Mouse (Mus musculus): ENCODE results near the gene Clrn3. TPM values are rescaled to one million over a fixed set of nuclear protein-coding genes. Genes with fewer than 3 reads are reported as not detected.

Clrn3 gene
- polyA plus RNA-seq, 1 experiment from 2014 or later: 18.9 TPM

DNA sequence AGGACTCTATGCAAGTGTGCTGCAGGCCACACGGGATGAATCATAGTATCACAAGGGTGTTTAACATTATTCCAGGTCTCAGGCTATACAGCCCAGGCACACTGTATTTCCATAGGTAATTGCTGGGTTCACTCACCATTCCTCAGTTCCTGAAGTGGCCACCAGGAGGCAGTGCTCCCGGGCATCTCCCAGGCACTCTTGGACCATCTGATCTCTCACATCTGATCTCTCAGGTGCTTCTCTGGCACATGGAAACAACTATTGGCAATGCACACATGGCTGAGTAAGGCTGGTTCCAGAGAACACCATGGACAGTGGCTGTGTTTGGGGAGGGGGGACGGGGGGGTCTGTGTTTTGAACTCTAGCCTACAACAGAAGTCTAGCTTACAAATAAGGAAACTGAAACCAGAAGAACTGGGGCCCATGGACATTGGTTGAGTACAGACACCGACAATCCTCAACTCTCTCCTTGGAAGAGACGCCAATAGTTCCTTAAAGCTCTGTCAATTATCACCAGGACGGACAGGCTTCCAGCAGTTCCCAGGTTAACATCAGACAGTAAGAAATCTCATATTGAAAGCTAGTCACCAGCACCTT is 40.1 kb downstream of the Clrn3 start:
- no peaks in the 10 kb centered on the region for H3K9me3 ChIP-seq (ENCODE audit: control insufficient read depth, low read length)
- no peaks in the 10 kb centered on the region for H3K27me3 ChIP-seq (replicated peaks; ENCODE audit: control insufficient read depth, insufficient read depth, low read length)
- H3K4me1 ChIP-seq (replicated peaks; ENCODE audit: control insufficient read depth, insufficient read depth, low read length): no peaks in the 10 kb centered on the region; the same call in 1 of the 2 replicates
- H3K27ac ChIP-seq (ENCODE audit: low read depth): no peak overlapping the region
- WGBS: 63% methylated on average over 6 of the region's 6 CpGs
- H3K4me2 ChIP-seq (ENCODE audit: low read length): no peak overlapping the region
- DNase-seq (ENCODE audit: low spot score) (no peak), ATAC-seq (replicated peaks; ENCODE audit: low FRiP score, low TSS enrichment, low read depth) (no peak)
- no peak overlapping the region for H3K4me3 ChIP-seq (ENCODE audit: low read depth, low read length)
- no peak overlapping the region for H3K9ac ChIP-seq (ENCODE audit: low read length)
- H3K36me3 ChIP-seq (ENCODE audit: control insufficient read depth, insufficient read depth, low read length): no peaks in the 10 kb centered on the region

DNA sequence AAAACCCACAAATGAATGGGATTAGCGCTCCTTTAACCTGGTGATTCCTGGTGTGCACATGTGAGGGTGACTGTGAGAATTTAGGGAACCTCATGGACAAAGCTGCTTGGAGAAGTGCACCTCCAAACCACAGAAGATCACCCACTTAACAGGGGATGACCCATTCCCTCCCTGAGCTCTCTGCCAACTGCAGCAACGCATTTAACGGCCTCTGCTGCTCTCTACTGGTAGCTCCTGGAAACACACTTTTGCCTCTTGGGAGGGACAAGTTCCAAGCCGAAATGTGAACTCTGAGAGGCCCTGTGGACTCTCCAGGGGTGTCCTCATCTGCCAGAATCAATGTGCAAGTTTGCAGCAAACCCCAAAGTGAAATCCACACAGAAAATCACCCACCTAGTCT is 41.0 kb downstream of the Clrn3 start:
- Histone ChIP-seq H3K36me3 (ENCODE audit: control insufficient read depth, insufficient read depth, low read length) (no peaks in the 10 kb centered on the region), H3K9ac (ENCODE audit: low read length) (no peak overlapping the region), H3K4me3 (ENCODE audit: low read depth, low read length) (no peak overlapping the region), H3K27ac (ENCODE audit: low read depth) (no peak overlapping the region), H3K4me2 (ENCODE audit: low read length) (no peak overlapping the region), H3K9me3 (ENCODE audit: control insufficient read depth, low read length) (no peaks in the 10 kb centered on the region), H3K27me3 (replicated peaks; ENCODE audit: control insufficient read depth, insufficient read depth, low read length) (no peaks in the 10 kb centered on the region), H3K4me1 (replicated peaks; ENCODE audit: control insufficient read depth, insufficient read depth, low read length) (no peaks in the 10 kb centered on the region; the same call in 1 of the 2 replicates)
- peak; percentile 34; the same call in 1 of the 2 replicates for ATAC-seq (replicated peaks; ENCODE audit: low FRiP score, low TSS enrichment, low read depth)
- WGBS: 28% methylated on average over 4 of the region's 4 CpGs
- peak; percentile 95 for DNase-seq (ENCODE audit: low spot score)

DNA sequence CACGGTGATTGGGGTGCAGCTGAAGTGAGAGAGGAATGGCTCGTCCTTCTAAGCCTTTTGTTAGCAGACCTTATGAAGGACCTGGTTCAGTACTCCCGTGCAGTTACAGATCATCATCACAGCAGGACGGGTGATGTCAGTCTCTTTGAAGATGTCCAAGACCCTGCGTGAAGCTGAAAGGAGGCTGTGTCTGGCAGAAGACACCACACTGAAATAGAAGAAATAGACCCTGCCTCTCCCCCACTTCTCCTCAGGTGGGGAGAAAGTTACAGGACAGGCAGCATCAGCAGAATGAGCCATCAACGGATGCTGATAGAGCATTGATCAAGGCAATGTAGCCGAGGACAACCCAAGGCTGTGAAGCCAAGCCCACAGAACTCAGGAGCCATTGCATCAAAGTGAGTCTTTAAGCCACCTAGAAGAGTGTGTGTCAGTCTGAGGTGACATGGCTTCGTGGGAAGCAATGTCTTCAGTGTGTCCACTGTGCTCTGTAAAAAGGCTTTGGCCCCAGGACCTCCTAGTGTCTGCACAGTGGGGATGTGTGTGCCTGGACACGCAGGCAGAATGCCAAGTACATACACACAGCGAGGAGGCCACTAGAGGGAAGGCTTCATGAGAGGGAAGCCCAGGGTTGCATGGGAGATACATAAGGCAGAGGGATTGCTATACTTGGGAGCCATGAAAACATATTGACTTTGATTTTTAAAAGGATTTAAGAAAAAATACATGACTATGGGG is 41.6 kb downstream of the Clrn3 start:
- DNase-seq (ENCODE audit: low spot score) (no peak), ATAC-seq (replicated peaks; ENCODE audit: low FRiP score, low TSS enrichment, low read depth) (peak; percentile 26; the same call in 1 of the 2 replicates)
- Histone ChIP-seq H3K27ac (ENCODE audit: low read depth) (no peak overlapping the region), H3K9me3 (ENCODE audit: control insufficient read depth, low read length) (no peaks in the 10 kb centered on the region), H3K36me3 (ENCODE audit: control insufficient read depth, insufficient read depth, low read length) (no peaks in the 10 kb centered on the region), H3K27me3 (replicated peaks; ENCODE audit: control insufficient read depth, insufficient read depth, low read length) (no peaks in the 10 kb centered on the region), H3K4me2 (ENCODE audit: low read length) (no peak overlapping the region), H3K4me3 (ENCODE audit: low read depth, low read length) (no peak overlapping the region), H3K4me1 (replicated peaks; ENCODE audit: control insufficient read depth, insufficient read depth, low read length) (no peaks in the 10 kb centered on the region; the same call in 1 of the 2 replicates), H3K9ac (ENCODE audit: low read length) (no peak overlapping the region)
- WGBS: 61% methylated on average over 10 of the region's 10 CpGs

DNA sequence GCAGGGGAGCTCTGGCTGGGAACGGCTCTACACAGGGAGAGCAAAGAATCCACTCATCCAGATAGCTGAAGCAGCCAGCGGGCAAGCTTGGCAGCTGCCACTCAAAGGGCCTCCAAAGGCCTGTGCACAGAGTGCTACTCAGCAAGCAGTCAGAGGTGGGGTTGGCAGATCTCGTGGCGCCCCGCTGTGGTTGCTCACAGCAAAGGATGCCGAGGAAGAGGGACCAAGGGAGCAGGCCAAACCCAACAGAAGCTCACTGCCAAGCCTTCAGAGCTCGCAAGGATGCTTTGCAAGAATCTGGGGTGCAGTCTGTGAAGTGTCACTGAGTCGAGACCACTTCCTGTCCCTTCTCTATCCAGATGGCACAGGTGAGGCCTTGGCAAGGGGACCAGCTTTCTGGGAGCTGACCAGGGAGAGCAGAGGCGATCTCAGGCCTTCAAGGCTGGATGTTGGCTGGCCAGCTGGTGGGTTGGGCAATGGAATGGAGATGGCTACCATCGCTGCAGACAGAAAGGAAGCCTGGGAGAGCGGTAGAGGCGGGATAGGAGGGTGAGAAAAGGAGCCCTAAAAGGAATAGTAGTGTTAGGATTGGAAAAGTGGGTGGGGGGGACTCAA is 42.6 kb downstream of the Clrn3 start:
- Histone ChIP-seq H3K4me2 (ENCODE audit: low read length) (no peak overlapping the region), H3K4me3 (ENCODE audit: low read depth, low read length) (no peak overlapping the region), H3K9me3 (ENCODE audit: control insufficient read depth, low read length) (no peaks in the 10 kb centered on the region), H3K9ac (ENCODE audit: low read length) (no peak overlapping the region), H3K4me1 (replicated peaks; ENCODE audit: control insufficient read depth, insufficient read depth, low read length) (no peaks in the 10 kb centered on the region; the same call in 1 of the 2 replicates), H3K27me3 (replicated peaks; ENCODE audit: control insufficient read depth, insufficient read depth, low read length) (no peaks in the 10 kb centered on the region), H3K36me3 (ENCODE audit: control insufficient read depth, insufficient read depth, low read length) (no peaks in the 10 kb centered on the region), H3K27ac (ENCODE audit: low read depth) (no peak overlapping the region)
- 33% methylated on average over 12 of the region's 12 CpGs for WGBS
- DNase-seq (ENCODE audit: low spot score) (peak; percentile 69), ATAC-seq (replicated peaks; ENCODE audit: low FRiP score, low TSS enrichment, low read depth) (0 out of 2 replicates have a peak, but pooled peaks have one; percentile 69)

DNA sequence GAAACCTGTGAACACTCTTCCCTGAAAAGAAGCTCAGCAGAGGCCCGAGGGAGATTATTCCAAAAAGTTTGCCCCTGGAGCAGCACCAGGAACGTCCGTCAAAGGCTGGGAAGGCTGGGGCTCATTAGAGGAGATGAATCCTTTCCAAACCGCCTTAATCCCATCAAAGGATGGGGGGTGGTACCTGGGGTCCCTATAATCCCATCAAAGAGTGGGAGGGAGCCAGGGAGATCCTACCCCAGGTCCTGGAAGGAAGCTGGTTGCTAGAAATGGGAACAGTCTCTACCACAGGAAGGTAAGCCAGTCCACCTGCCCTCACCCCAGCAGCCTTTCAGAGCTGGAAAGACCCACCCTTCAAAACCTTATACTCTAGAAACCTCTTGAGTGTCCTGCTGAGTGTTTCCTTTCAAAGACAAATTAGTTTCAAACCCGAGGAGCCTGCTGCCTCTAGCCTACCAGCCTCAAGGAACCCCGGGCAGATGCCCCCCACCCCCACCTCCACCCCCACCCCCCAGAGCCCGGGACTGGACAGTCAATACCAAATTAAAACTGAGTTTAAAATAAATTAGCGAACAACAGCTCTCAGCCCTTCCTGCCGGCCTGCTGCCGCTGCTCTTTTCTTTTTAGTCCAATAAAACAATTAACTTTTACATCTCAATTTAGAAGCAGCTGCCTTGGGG is 43.2 kb downstream of the Clrn3 start:
- 19% methylated on average over 10 of the region's 10 CpGs for WGBS
- H3K9ac ChIP-seq (ENCODE audit: low read length): no peak overlapping the region
- no peaks in the 10 kb centered on the region for H3K27me3 ChIP-seq (replicated peaks; ENCODE audit: control insufficient read depth, insufficient read depth, low read length)
- no peak overlapping the region for H3K4me2 ChIP-seq (ENCODE audit: low read length)
- DNase-seq (ENCODE audit: low spot score) (no peak), ATAC-seq (replicated peaks; ENCODE audit: low FRiP score, low TSS enrichment, low read depth) (no peak)
- H3K9me3 ChIP-seq (ENCODE audit: control insufficient read depth, low read length): no peaks in the 10 kb centered on the region
- H3K36me3 ChIP-seq (ENCODE audit: control insufficient read depth, insufficient read depth, low read length): no peaks in the 10 kb centered on the region
- H3K4me1 ChIP-seq (replicated peaks; ENCODE audit: control insufficient read depth, insufficient read depth, low read length): no peaks in the 10 kb centered on the region; the same call in 1 of the 2 replicates
- H3K27ac ChIP-seq (ENCODE audit: low read depth): no peak overlapping the region
- no peak overlapping the region for H3K4me3 ChIP-seq (ENCODE audit: low read depth, low read length)

DNA sequence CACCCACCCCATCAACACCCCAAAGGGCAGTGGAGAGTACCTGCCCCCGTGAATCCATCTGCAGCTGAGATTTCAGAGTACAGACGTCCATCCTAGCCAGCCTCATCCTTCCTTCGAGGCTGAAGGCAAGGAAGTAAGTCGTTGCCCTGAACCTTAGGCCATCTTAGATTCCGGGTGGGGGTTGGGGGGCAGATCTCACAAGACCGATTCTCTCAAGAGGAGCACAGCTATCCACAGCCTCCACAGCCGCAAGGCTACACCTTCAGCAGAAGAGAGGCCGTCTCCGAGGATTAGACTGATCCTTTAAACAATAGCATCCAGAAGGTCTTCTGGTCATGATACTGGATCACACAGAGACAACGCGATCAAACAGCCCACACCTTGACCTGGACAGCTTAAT is 44.1 kb downstream of the Clrn3 start:
- Histone ChIP-seq H3K4me3 (ENCODE audit: low read depth, low read length) (no peak overlapping the region), H3K36me3 (ENCODE audit: control insufficient read depth, insufficient read depth, low read length) (no peaks in the 10 kb centered on the region), H3K4me2 (ENCODE audit: low read length) (no peak overlapping the region), H3K9ac (ENCODE audit: low read length) (no peak overlapping the region), H3K27me3 (replicated peaks; ENCODE audit: control insufficient read depth, insufficient read depth, low read length) (no peaks in the 10 kb centered on the region), H3K4me1 (replicated peaks; ENCODE audit: control insufficient read depth, insufficient read depth, low read length) (peaks cover 6% of the 10 kb centered on the region; the same call in 1 of the 2 replicates), H3K27ac (ENCODE audit: low read depth) (no peak overlapping the region), H3K9me3 (ENCODE audit: control insufficient read depth, low read length) (no peaks in the 10 kb centered on the region)
- DNase-seq (ENCODE audit: low spot score) (no peak), ATAC-seq (replicated peaks; ENCODE audit: low FRiP score, low TSS enrichment, low read depth) (no peak)
- WGBS: 51% methylated on average over 11 of the region's 11 CpGs

DNA sequence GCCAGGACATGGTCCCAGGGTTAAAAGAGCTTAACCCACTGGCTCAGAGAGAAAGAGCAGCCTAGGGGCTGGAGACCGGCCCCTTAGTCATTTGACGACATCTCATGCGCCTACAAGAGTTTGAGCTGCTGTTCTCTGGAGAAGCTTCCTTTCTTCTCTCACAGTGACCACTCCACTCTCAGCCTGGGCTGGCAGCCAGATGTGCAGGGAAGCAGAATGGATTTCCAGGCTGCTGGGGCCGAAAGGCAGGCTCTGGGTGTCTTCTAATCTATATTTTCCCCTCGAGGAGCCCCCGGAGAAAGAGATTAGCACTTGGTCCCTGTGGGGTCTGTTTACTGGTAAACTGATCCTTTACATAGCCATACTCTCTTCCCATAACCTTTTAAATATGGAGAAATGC is 44.7 kb downstream of the Clrn3 start:
- DNase-seq (ENCODE audit: low spot score): no peak
- WGBS: 65% methylated on average over 6 of the region's 6 CpGs
- no peak overlapping the region for H3K9ac ChIP-seq (ENCODE audit: low read length)
- H3K4me1 ChIP-seq (replicated peaks; ENCODE audit: control insufficient read depth, insufficient read depth, low read length): peaks cover 8% of the 10 kb centered on the region; the same call in 1 of the 2 replicates
- no peaks in the 10 kb centered on the region for H3K36me3 ChIP-seq (ENCODE audit: control insufficient read depth, insufficient read depth, low read length)
- H3K27me3 ChIP-seq (replicated peaks; ENCODE audit: control insufficient read depth, insufficient read depth, low read length): no peaks in the 10 kb centered on the region
- H3K9me3 ChIP-seq (ENCODE audit: control insufficient read depth, low read length): no peaks in the 10 kb centered on the region
- H3K27ac ChIP-seq (ENCODE audit: low read depth): no peak overlapping the region
- H3K4me2 ChIP-seq (ENCODE audit: low read length): no peak overlapping the region
- H3K4me3 ChIP-seq (ENCODE audit: low read depth, low read length): no peak overlapping the region
- ATAC-seq (replicated peaks; ENCODE audit: low FRiP score, low TSS enrichment, low read depth): no peak

DNA sequence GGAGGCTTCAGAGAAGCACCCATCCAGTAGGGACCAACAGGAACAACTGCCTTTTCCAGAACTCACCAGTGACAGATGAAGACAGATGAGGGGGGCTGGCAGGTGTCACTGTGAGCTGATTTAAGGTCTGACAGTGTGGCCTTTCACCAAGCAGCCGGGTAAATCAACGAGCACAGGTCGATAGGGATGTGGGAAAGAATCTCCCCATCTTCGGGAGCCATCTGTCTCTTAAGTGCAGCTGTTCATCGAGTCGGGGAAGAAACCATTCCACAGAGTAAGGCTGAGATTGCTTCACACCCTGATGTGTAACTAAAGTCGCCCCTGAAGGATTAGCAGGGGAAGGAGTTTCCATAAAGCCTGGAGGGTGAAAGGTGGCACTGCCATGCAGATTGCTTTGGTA is 47.3 kb downstream of the Clrn3 start:
- no peak for ATAC-seq (replicated peaks; ENCODE audit: low FRiP score, low TSS enrichment, low read depth)
- Histone ChIP-seq H3K9ac (ENCODE audit: low read length) (no peak overlapping the region), H3K27ac (ENCODE audit: low read depth) (no peak overlapping the region), H3K36me3 (ENCODE audit: control insufficient read depth, insufficient read depth, low read length) (no peaks in the 10 kb centered on the region), H3K9me3 (ENCODE audit: control insufficient read depth, low read length) (no peaks in the 10 kb centered on the region), H3K4me1 (replicated peaks; ENCODE audit: control insufficient read depth, insufficient read depth, low read length) (peaks cover 8% of the 10 kb centered on the region; the same call in 1 of the 2 replicates), H3K4me2 (ENCODE audit: low read length) (no peak overlapping the region), H3K4me3 (ENCODE audit: low read depth, low read length) (no peak overlapping the region), H3K27me3 (replicated peaks; ENCODE audit: control insufficient read depth, insufficient read depth, low read length) (no peaks in the 10 kb centered on the region)
- WGBS: 23% methylated on average over 7 of the region's 7 CpGs
- no peak for DNase-seq (ENCODE audit: low spot score)

Measured in intestine, embryonic 14.5 days (tissue).